Mouse (Mus musculus): ENCODE results near the gene Mus81.
A peak's percentile ranks its signal among the peaks of the same experiment; 100 is the strongest.
"Not testable (repeated sequence)": the region's sequence is repeated elsewhere in the genome, so short reads cannot be mapped to it uniquely, and the experiment has no call there.

The Mus81 gene

DNA sequence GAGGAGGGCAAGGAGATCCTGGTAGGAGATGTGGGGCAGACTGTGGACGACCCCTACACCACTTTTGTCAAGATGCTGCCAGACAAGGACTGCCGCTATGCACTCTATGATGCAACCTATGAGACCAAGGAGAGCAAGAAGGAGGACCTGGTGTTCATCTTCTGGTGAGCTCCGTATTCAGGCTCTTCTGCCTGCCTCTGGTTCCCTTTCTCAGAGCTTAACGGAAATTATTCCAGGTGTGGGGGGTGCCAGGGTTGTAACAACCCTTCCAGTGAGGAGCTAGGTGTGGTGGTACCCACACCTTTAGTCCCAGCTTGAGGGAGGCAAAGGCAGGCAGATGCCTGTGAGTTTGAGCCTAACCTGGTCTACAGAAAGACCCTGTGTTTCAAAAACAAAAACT is 4.4 kb upstream of the Mus81 start:
- no peak for DNase-seq (ENCODE audit: low spot score)

DNA sequence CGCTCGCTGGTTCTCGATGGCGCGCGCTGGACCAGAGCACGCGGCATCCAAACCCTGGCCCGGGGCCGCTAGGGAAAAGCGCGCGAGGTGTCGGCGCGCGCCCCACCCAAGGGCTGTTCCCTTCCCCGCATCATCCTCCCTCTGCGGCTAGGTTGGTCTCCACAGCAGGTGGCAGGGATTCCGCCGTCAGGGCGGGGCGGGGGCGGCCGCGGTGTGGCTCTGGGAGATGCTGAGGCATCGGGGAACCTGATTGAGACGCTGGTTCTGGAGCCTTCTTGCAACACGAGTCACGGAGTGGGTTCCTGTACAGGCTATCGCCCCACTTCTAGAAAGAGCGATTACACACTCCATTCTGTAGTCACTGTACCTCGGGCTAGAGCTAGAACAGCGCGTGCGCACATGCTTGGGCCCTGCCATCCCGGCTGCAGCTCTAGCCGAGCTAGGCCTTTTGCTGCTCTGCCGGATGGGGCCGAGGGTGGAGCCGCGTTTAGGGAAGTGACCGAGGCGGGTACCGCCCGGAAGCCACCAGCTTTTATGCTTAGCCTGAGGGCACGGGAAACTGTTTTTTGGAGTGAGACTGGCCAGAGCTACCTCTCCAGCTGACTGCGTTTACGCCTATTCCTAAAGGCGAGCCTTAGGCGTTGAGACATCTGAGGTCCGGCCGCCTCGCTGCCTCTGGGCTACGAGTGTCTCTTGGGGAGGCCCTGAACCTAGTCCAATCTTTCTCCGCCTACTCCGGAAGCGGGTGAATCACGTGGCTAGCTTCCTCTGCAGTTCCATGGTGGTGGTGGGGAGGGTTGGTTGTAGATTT is 2.9 kb upstream of the Mus81 start:
- DNase-seq (ENCODE audit: low spot score) = peak; percentile 86

DNA sequence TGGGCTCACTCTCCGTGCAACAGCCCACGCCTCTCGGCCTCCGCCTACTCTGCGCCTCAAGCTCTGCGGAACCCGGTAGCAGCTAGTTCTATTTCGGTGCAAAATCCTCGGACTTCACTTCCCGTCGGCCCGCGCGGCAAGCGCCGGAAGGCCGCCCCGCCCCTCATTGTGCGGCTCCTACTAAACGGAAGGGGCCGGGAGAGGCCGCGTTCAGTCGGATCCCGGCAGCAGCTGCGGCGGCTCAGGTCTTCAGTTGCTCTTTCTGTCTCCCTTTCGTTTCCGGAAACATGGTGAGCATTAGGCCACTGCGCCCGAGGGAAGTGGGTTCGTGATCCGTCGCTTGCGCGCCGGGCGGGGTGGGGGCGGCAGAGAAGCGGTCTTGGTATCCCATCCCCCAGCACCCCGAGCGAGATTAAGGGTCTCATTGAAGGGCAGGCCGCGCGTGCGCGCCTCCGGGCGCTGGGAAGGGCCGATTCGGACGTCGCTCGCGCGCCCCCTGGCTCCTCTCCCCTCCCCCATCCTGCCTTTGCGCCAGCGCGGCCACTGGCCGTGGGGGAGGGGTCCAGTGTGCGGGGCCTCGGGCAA is 2.2 kb upstream of the Mus81 start, which contains the start of gene Cfl1:
TSS of gene Cfl1 (plus strand) at position 143 of the 585 bp plus-strand sequence.
- DNase-seq (ENCODE audit: low spot score) = peak; percentile 96

DNA sequence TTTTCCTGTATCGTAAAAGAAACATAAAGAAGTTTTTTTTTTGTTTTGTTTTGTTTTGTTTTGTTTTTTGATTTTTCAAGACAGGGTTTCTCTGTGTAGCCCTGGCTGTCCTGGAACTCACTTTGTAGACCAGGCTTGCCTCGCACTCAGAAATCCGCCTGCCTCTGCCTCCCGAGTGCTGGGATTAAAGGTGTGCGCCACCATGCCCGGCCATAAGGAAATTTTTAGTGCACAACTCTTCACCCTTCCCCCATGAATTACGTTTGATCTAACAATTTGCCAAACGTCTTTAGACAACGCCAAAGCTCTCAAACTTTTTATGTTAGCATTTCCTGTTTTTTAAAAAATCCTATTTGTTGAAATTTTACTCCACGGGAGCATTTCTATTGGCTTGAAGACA is 1.5 kb upstream of the Mus81 start:
- DNase-seq (ENCODE audit: low spot score) = not testable (repeated sequence)

DNA sequence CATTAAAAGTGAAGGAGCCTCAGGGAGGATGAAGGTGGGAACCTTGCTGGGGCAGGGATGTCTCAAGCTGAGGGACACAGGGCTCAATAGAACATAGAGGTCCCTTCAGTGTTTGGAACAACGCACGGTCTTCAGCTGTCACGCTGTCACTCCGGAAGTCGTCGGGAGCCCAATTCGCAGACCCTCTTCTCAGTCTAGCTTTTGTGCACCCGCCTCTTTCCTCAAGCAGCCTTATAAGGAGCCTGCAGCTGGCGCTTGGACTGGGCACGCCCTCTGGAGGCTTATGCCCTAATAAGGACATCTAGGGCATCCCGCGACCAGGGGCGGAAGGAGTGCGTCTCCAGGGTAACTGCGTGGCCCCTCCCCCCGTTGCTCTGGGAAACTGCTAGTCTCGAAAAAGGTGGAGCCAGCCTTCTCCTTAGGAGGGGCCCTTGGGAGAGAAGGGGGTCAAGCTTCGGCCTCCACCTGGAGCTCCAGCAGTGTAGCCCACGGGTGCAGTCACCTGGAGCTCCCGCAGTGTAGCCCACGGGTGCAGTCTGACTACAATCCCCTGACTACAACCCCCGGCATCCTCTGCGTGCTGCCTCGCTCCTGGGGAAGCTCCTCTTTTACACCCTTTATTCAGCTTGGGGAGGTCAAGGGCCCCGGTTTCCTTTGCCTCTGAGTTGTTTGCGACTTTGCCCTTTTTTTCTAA is 823 bp upstream of the Mus81 start:
- peak; percentile 99 for DNase-seq (ENCODE audit: low spot score)

DNA sequence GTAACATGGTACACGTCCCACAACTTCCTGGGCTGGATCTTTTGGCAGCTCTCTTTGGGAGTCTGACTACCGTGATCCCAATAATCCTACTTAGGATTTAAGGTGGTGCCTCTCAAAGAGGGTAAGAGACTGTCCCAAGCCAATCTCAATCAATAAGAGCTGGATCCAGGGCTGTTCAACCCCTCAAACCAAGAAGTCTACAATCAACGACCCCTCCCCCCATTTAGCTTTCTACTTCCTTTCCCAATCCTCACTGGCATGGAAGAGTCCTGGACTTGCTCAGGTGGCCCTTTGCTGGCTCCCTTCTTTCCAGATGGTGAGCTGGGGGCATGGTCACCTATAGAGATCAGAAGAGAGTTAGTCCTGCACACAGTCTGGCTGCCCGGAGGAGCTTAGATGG is 1.4 kb downstream of the Mus81 start:
- DNase-seq (ENCODE audit: low spot score) = no peak

DNA sequence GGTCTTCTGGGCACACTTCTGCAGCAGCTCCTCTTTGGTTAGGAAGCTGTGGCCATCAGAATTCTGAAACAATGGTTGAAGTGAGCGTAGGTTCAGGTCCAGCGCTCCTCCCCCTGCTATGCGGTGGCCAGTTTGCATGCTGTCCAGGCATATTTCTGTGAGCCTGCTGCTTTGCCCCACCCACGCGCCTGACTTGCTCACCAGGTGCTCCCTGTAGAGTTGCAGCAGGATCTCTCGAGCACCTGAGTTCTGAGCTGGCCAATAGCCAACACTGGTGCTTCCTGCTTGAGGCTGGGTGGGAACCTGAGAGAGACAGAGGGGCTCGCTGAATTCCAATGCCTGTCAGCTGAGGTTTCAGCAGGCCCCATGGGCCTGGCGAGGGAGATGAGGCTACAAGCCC is 1.9 kb downstream of the Mus81 start:
- no peak for DNase-seq (ENCODE audit: low spot score)

DNA sequence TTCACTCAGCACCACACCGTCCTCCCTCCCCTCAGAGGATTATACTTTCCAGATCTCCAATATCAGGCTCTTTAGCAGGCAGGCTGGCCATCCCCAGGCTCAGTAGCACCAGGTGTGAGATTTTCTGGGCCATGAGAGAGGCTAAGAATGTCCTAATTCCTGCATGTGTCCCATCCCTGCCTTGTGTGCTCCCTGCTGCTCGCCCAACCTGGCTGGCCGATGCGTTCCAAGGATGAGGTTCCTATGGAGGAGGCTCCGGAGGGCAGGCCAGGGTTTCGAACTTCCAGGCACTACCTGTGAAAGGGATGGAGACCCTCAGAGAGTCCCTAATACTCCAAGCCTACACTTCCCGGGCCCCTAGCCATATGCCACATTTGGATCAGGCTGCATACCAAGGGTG is 2.4 kb downstream of the Mus81 start:
- no peak for DNase-seq (ENCODE audit: low spot score)

DNA sequence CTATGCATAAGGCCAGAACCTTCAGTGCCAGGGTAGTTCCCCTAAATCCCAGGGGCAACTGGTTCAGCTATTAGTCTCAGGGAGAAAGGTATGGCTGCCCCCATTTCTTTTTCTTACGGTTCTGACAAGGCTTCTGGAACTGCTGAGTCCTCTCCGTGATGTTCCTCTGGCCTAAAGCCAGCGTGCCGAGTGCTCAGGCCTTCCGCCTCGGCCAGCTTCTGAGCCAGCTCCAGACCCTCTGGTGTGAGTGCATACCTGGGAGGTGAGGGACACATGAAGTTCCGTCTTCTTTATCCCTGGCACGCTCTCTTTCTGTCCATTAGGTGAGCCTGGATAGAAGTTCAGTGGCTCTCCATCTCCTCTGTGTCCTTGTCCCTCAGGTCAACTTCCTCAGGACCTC is 2.8 kb downstream of the Mus81 start:
- DNase-seq (ENCODE audit: low spot score) = no peak

DNA sequence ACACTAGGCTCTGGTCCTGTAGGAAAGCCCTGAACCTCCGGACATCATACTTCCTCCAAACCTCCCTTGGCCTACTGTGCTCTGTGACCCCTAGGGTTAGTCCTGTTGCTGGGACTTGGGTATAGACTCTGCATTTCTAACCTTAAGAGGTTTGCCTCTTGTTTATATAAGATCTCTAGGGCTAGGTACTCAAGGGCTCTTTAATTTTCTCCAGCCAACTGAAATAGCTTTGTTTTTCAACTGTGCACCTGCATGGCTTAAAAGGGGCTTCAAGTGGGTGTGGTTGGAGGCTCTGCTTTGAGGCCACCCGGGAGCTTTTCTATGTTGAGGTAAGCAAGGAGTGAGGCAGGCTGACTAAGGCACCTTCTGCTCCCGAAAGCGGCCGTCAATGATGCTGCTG is 3.7 kb downstream of the Mus81 start:
- no peak for DNase-seq (ENCODE audit: low spot score)

DNA sequence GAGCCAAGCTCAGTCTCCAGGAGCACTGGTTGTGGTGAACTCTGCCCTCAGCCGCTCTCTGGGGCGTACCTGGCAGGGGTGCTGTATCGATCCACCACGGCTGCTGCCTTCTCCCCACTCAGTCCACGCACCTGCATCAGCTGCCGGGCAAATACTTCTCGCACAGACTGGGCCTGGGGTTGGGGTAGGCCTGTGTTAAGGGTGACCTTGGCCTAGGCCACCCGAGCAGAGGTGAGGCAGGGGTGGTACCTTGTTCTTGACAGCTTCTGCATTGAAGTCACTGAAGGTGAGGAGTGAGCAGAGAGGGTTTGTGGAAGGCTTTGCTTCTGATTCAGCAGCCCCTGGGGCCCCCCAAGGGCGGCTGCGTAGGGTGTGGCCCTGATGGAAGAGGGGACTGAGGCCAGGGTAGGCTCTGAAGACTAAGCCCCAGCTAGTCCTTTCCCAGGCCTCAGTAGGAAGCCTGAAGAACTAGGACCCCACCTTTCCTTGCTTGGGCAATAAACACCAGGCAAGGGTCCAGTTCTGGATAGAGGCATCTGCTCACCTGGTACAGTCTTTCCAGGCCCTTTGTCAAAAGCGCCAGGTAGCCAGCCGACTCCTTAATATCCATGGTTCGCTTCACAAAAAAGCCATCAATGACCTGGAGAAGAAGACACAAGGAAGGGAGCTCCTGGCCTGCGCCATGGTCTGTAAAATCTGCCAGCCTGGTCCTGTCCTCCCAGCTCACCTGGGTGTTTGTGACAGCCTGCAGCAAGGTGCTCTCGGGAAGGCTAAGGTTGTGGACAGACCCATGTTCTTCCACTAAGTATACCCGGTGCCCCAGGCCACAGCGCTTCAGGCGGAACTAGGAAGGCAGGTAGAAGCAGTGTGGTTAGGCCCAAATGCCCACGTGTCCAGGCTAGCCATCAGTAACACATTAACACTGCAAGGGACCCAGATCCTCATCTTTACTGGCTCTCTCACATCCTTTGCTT is 4.5 kb downstream of the Mus81 start:
- no peak for DNase-seq (ENCODE audit: low spot score)

DNA sequence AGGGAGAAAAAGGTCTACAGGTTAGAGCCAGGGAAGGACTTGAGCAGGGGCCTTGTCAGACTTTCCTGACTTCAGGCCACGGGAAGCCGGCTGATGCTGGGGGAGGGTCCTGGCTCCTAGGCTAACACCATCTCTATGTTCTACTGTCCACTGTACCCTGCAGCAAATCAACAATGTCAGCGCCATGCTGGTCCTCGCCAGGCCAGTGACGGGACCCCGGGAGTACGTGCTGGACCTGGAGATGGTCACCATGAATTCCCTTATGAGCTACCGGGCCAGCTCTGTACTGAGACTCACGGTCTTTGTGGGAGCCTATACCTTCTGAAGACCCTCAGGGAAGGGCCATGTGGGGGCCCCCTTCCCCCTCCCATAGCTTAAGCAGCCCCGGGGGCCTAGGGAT is 6.8 kb downstream of the Mus81 start:
- no peak for DNase-seq (ENCODE audit: low spot score)

DNA sequence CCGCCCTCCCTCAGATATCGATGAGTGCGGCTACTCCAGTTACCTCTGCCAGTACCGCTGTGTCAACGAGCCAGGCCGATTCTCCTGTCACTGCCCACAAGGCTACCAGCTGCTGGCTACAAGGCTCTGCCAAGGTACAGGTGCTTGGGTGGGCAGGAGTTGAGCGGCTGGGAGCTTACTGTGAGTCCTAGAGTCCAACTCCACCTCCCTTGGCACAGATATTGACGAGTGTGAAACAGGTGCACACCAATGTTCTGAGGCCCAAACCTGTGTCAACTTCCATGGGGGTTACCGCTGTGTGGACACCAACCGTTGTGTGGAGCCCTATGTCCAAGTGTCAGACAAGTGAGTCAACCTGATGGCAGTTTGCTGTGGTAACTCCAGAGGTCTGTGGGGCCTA is 8.2 kb downstream of the Mus81 start:
- DNase-seq (ENCODE audit: low spot score) = no peak

DNA sequence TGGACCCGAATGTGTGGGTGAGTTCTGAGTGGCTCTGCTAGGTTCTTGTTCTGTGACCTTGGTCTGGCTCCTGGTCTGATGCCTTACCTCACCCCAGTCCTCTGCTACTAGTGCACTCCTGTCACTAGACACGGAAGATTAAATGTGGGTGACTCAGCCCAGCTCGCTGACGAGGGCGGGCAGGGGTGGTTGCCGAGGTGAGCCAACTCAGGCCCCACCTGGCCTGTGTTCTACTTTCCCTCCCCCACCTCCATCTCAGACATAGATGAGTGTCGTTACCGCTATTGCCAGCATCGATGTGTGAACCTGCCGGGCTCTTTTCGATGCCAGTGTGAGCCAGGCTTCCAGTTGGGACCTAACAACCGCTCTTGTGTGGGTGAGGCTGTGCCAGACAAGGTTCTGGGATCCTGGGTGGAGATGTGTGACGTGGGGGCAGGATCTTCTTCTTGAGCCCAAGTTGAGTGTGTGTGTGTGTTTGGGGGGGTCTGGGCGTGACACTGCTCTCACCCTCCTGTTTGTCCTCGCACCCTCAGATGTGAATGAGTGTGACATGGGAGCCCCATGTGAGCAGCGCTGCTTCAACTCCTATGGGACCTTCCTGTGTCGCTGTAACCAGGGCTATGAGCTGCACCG is 10.4 kb downstream of the Mus81 start:
- DNase-seq (ENCODE audit: low spot score) = no peak

DNA sequence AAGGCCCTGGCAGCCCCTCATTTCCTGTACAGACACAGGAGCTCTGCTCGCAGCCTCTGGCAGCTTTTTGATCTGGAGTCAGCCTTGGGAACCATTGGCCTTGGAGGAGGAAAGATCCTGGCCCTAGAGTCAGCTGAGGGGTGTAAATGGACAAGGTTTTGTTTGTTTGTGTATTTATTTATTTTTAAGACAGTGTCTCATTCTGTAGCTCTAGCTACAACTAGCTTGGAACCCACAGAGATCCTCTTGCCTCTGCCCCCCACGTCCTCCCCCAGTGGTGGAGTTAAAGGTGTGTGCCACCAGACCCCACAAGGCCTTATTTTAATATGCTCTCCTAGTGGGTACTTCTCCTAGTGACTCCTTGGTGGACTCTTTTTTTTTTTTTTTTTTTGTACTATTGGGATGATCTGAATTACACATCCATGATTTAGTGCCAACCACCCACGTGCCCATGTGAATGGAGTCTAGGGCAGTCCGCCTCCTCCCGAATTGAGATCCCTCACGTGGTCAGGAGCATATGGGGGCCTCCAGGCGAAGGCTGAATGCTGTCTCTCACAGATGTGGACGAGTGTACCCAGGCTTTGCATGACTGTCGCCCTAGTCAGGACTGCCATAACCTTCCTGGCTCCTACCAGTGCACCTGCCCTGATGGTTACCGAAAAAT is 11.1 kb downstream of the Mus81 start:
- DNase-seq (ENCODE audit: low spot score) = no peak

DNA sequence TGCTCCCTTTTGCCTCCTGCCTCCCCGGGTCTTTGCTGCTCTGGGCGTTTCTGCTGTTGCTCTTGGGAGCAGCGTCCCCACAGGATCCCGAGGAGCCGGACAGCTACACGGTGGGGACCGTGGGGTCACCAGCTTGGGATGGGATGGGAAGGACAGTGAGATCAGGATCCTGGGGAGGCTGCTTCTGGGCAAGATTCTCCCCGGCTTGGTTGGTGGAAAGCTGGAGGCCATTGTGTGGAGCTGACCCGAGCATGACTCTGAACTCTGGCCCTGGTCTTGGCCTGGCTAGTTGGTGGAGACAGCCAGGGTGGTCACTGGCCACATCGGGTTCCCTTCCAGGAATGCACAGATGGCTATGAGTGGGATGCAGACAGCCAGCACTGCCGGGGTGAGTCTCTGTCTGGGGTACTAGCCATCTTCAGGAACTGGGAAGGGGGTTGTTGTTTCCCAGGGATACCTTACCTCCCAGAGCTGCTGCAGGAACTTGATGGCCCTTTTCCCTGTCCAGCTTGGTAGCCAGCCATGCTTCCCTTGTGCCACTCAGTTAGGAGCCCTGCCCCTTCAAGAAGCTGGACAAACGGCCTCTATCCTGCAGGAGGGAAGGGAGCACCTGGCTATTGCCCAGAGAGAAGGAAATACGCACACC is 13.0 kb downstream of the Mus81 start:
- DNase-seq (ENCODE audit: low spot score) = no peak

DNA sequence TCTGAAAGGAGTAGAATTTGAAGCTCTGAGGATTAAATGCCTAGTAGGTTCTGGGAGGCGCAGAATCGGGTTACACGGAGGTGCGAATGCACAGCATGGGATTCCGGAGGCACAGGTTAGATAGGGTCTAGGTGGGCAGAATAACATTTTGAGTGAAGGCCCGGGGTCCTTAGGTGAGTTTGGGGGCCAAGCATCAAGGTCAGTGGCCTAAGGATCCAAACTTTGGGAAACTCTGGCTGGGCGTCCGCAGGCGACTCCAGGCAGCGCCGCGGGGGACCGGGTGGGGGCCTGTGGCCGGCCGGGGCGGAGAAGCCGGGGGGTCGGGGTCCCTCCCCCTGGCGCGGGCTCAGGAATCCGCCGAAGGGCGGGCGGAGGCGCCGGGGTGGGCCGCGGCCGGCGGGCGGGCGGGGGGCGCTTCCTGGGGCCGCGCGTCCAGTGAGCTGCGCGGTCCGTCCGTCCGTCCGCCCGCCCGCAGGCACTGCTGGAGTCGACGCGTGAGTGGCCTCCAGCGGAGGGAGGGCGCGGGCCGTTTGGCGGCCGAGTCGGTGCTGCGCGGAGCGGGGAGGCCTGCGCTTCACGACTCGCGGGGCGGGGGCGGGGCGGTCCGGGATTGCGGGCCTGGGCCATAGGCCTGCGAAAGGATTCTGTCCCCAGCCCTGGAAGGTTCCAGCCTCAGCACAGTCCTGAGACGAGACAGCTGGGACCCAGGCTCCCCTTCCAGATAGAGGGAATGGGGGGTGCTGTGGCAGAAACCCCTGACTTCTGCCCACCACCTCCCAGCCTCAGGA is 13.7 kb downstream of the Mus81 start:
- peak; percentile 62 for DNase-seq (ENCODE audit: low spot score)

DNA sequence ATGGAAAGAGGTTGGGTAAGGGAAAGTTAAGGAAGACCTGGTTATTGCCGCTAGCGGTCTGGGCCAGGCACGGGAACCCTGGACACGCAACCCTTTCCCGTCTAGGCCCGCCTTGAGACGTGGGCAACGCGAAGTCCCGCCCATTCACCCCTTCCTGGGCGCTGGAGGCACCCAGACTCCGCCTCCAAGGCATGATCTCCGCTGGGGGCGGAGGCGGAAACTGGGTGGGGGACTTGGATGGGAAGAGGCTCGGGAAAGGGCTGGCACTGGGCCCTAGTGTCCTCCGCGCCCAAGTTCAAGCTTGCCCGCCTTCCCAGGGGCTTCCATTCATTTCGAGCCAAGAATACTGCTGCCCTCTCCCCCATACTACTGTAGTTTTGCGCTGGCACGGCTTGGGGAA is 14.5 kb downstream of the Mus81 start, which contains the start of gene Efemp2:
TSS of gene Efemp2 (plus strand) at position 235 of the 400 bp plus-strand sequence.
- peak; percentile 85 for DNase-seq (ENCODE audit: low spot score)

DNA sequence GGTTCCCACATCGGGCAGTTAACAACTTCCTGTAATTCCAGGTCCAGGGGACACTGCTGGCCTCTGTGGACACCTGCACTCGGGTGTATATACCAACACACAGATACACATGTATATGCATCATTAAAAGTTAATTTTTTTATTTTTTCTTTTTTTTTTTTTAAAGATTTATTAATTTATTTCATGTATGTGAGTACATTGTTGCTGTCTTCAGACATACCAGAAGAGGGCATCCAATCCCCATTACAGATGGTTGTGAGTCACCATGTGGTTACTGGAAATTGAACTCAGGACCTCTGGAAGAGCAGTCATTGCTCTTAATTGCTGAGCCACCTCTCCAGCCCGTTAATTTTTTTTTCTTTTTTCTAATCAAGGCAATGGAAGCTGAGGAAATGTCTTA is 15.3 kb downstream of the Mus81 start:
- DNase-seq (ENCODE audit: low spot score) = no peak

DNA sequence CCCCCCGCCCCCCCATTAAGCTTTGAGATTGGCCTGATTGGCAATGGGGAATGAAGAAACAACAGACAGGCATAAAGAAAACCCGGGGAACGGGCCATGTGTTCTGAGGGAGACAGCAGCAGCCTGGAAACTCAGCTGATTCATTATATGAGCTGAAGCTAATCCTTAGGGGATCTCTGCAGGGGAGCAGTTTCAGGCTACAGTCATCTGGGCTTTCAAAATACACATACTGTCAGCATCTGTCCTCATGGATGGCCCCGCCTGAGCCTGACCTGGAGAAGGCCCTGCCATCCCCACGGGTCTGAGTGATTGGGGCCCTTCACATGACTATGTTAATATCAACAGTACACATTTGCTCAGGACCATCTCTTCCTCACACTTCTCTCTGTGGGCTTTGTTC is 16.4 kb downstream of the Mus81 start:
- no peak for DNase-seq (ENCODE audit: low spot score)

All from embryo, embryonic 10 days (tissue).